Mouse (Mus musculus): ENCODE measurements around the gene Rpp25.

GRCm38 (mm10) chr9:57467896-57468549 lies 35.8 kb upstream of the Rpp25 start, which contains the start of gene Scamp5:
- 0 out of 2 replicates have a peak, but pooled peaks have one; percentile 21 for TF ChIP-seq CTCF (IDR thresholded peaks at IDR 0.05; ENCODE audit: borderline replicate concordance, control insufficient read depth, extremely low read depth, insufficient read depth, low read length, poor library complexity)
- no peak for TF ChIP-seq POLR2A (IDR thresholded peaks at IDR 0.05; ENCODE audit: control insufficient read depth, extremely low read depth, insufficient read depth, low read length, poor library complexity)

Data from thymus, adult 2 months (tissue).